Mouse (Mus musculus): ENCODE results near the gene Jazf1. TPM values are rescaled to one million over a fixed set of nuclear protein-coding genes. Genes with fewer than 3 reads are reported as not detected.

The Jazf1 gene
- polyA plus RNA-seq, 1 experiment from 2014 or later = 9.3 TPM

- no peaks in the 10 kb centered on the region for H3K9me3 ChIP-seq (ENCODE audit: control insufficient read depth, low read depth, low read length)
- WGBS = 51% methylated on average over 9 of the region's 9 CpGs
- H3K27me3 ChIP-seq (ENCODE audit: control insufficient read depth, insufficient read depth, low read length) = no peaks in the 10 kb centered on the region
- no peak overlapping the region for H3K27ac ChIP-seq (ENCODE audit: low read length)
- no peak overlapping the region for H3K4me3 ChIP-seq (ENCODE audit: low read depth, low read length)
- H3K4me1 ChIP-seq (ENCODE audit: control insufficient read depth, insufficient read depth, low read length) = no peaks in the 10 kb centered on the region
- no peaks in the 10 kb centered on the region for H3K36me3 ChIP-seq (ENCODE audit: control insufficient read depth, insufficient read depth, low read length)
- H3K4me2 ChIP-seq (replicated peaks; ENCODE audit: low read depth, low read length) = no peak overlapping the region
- no peak overlapping the region for H3K9ac ChIP-seq (replicated peaks; ENCODE audit: low read depth, low read length)
- ATAC-seq (ENCODE audit: insufficient number of reproducible peaks, insufficient read depth, low FRiP score, low read depth) = no peak
Measured at GRCm38 (mm10) chr6:52802181-52802580, 266.2 kb downstream of the Jazf1 start.

GRCm38 (mm10) chr6:52797252-52797800 is 271.1 kb downstream of the Jazf1 start:
- 59% methylated on average over 6 of the region's 6 CpGs for whole genome bisulfite sequencing
- Histone ChIP-seq H3K4me1 (ENCODE audit: control insufficient read depth, insufficient read depth, low read length) (peaks cover 21% of the 10 kb centered on the region), H3K9me3 (ENCODE audit: control insufficient read depth, low read depth, low read length) (no peaks in the 10 kb centered on the region), H3K36me3 (ENCODE audit: control insufficient read depth, insufficient read depth, low read length) (no peaks in the 10 kb centered on the region), H3K4me2 (replicated peaks; ENCODE audit: low read depth, low read length) (no peak overlapping the region), H3K27me3 (ENCODE audit: control insufficient read depth, insufficient read depth, low read length) (no peaks in the 10 kb centered on the region), H3K9ac (replicated peaks; ENCODE audit: low read depth, low read length) (no peak overlapping the region), H3K27ac (ENCODE audit: low read length) (no peak overlapping the region), H3K4me3 (ENCODE audit: low read depth, low read length) (no peak overlapping the region)
- no peak for ATAC-seq (ENCODE audit: insufficient number of reproducible peaks, insufficient read depth, low FRiP score, low read depth)

- no peaks in the 10 kb centered on the region for H3K36me3 ChIP-seq (ENCODE audit: control insufficient read depth, insufficient read depth, low read length)
- H3K4me2 ChIP-seq (replicated peaks; ENCODE audit: low read depth, low read length) = no peak overlapping the region
- no peaks in the 10 kb centered on the region for H3K27me3 ChIP-seq (ENCODE audit: control insufficient read depth, insufficient read depth, low read length)
- H3K9ac ChIP-seq (replicated peaks; ENCODE audit: low read depth, low read length) = no peak overlapping the region
- H3K9me3 ChIP-seq (ENCODE audit: control insufficient read depth, low read depth, low read length) = no peaks in the 10 kb centered on the region
- H3K4me3 ChIP-seq (ENCODE audit: low read depth, low read length) = no peak overlapping the region
- H3K27ac ChIP-seq (ENCODE audit: low read length) = no peak overlapping the region
- no peak for ATAC-seq (ENCODE audit: insufficient number of reproducible peaks, insufficient read depth, low FRiP score, low read depth)
- peaks cover 21% of the 10 kb centered on the region for H3K4me1 ChIP-seq (ENCODE audit: control insufficient read depth, insufficient read depth, low read length)
- 63% methylated on average over 1 of the region's 1 CpGs for WGBS
Measured at GRCm38 (mm10) chr6:52796691-52797090, 271.7 kb downstream of the Jazf1 start.

GRCm38 (mm10) chr6:52796035-52796598 is 272.3 kb downstream of the Jazf1 start:
- H3K4me2 ChIP-seq (replicated peaks; ENCODE audit: low read depth, low read length) = no peak overlapping the region
- ATAC-seq (ENCODE audit: insufficient number of reproducible peaks, insufficient read depth, low FRiP score, low read depth) = no peak

GRCm38 (mm10) chr6:52795029-52795841 is 273.2 kb downstream of the Jazf1 start:
- Histone ChIP-seq H3K4me1 (ENCODE audit: control insufficient read depth, insufficient read depth, low read length) (peaks cover 21% of the 10 kb centered on the region), H3K4me3 (ENCODE audit: low read depth, low read length) (no peak overlapping the region), H3K36me3 (ENCODE audit: control insufficient read depth, insufficient read depth, low read length) (no peaks in the 10 kb centered on the region), H3K9me3 (ENCODE audit: control insufficient read depth, low read depth, low read length) (no peaks in the 10 kb centered on the region), H3K27me3 (ENCODE audit: control insufficient read depth, insufficient read depth, low read length) (no peaks in the 10 kb centered on the region), H3K27ac (ENCODE audit: low read length) (peak overlapping the region; percentile 34; the same call in 1 of the 2 replicates), H3K9ac (replicated peaks; ENCODE audit: low read depth, low read length) (no peak overlapping the region), H3K4me2 (replicated peaks; ENCODE audit: low read depth, low read length) (0 out of 2 replicates have a peak overlapping the region, but pooled peaks have one; percentile 19)
- ATAC-seq (ENCODE audit: insufficient number of reproducible peaks, insufficient read depth, low FRiP score, low read depth) = no peak
- 29% methylated on average over 16 of the region's 16 CpGs for WGBS

More at GRCm38 (mm10) chr6:52796035-52796598, 272.3 kb downstream of the Jazf1 start:
- no peaks in the 10 kb centered on the region for H3K27me3 ChIP-seq (ENCODE audit: control insufficient read depth, insufficient read depth, low read length)
- no peaks in the 10 kb centered on the region for H3K36me3 ChIP-seq (ENCODE audit: control insufficient read depth, insufficient read depth, low read length)
- H3K9me3 ChIP-seq (ENCODE audit: control insufficient read depth, low read depth, low read length) = no peaks in the 10 kb centered on the region
- WGBS = 67% methylated on average over 9 of the region's 9 CpGs
- no peak overlapping the region for H3K4me3 ChIP-seq (ENCODE audit: low read depth, low read length)
- H3K4me1 ChIP-seq (ENCODE audit: control insufficient read depth, insufficient read depth, low read length) = peaks cover 21% of the 10 kb centered on the region
- no peak overlapping the region for H3K9ac ChIP-seq (replicated peaks; ENCODE audit: low read depth, low read length)
- peak overlapping the region; percentile 34; the same call in 1 of the 2 replicates for H3K27ac ChIP-seq (ENCODE audit: low read length)

GRCm38 (mm10) chr6:52792455-52792854 is 276.0 kb downstream of the Jazf1 start:
- no peak overlapping the region for H3K27ac ChIP-seq (ENCODE audit: low read length)
- H3K4me1 ChIP-seq (ENCODE audit: control insufficient read depth, insufficient read depth, low read length) = peaks cover 21% of the 10 kb centered on the region
- H3K4me2 ChIP-seq (replicated peaks; ENCODE audit: low read depth, low read length) = no peak overlapping the region
- 70% methylated on average over 3 of the region's 3 CpGs for WGBS
- no peaks in the 10 kb centered on the region for H3K9me3 ChIP-seq (ENCODE audit: control insufficient read depth, low read depth, low read length)
- no peak for ATAC-seq (ENCODE audit: insufficient number of reproducible peaks, insufficient read depth, low FRiP score, low read depth)
- no peak overlapping the region for H3K9ac ChIP-seq (replicated peaks; ENCODE audit: low read depth, low read length)
- no peaks in the 10 kb centered on the region for H3K36me3 ChIP-seq (ENCODE audit: control insufficient read depth, insufficient read depth, low read length)
- no peak overlapping the region for H3K4me3 ChIP-seq (ENCODE audit: low read depth, low read length)
- H3K27me3 ChIP-seq (ENCODE audit: control insufficient read depth, insufficient read depth, low read length) = no peaks in the 10 kb centered on the region

GRCm38 (mm10) chr6:52790781-52791180 is 277.6 kb downstream of the Jazf1 start:
- H3K4me1 ChIP-seq (ENCODE audit: control insufficient read depth, insufficient read depth, low read length) = peaks cover 14% of the 10 kb centered on the region; the same call in 1 of the 2 replicates
- H3K27me3 ChIP-seq (ENCODE audit: control insufficient read depth, insufficient read depth, low read length) = no peaks in the 10 kb centered on the region
- H3K9ac ChIP-seq (replicated peaks; ENCODE audit: low read depth, low read length) = no peak overlapping the region
- H3K27ac ChIP-seq (ENCODE audit: low read length) = no peak overlapping the region
- no peak for ATAC-seq (ENCODE audit: insufficient number of reproducible peaks, insufficient read depth, low FRiP score, low read depth)
- WGBS = 86% methylated on average over 4 of the region's 4 CpGs
- H3K36me3 ChIP-seq (ENCODE audit: control insufficient read depth, insufficient read depth, low read length) = no peaks in the 10 kb centered on the region
- H3K4me3 ChIP-seq (ENCODE audit: low read depth, low read length) = no peak overlapping the region
- H3K4me2 ChIP-seq (replicated peaks; ENCODE audit: low read depth, low read length) = no peak overlapping the region
- H3K9me3 ChIP-seq (ENCODE audit: control insufficient read depth, low read depth, low read length) = no peaks in the 10 kb centered on the region

GRCm38 (mm10) chr6:52790316-52790715 is 278.1 kb downstream of the Jazf1 start:
- Histone ChIP-seq H3K4me3 (ENCODE audit: low read depth, low read length) (no peak overlapping the region), H3K4me2 (replicated peaks; ENCODE audit: low read depth, low read length) (no peak overlapping the region), H3K9me3 (ENCODE audit: control insufficient read depth, low read depth, low read length) (no peaks in the 10 kb centered on the region), H3K27ac (ENCODE audit: low read length) (no peak overlapping the region), H3K4me1 (ENCODE audit: control insufficient read depth, insufficient read depth, low read length) (peaks cover 13% of the 10 kb centered on the region; the same call in 1 of the 2 replicates), H3K9ac (replicated peaks; ENCODE audit: low read depth, low read length) (no peak overlapping the region), H3K27me3 (ENCODE audit: control insufficient read depth, insufficient read depth, low read length) (no peaks in the 10 kb centered on the region), H3K36me3 (ENCODE audit: control insufficient read depth, insufficient read depth, low read length) (no peaks in the 10 kb centered on the region)
- WGBS = 58% methylated on average over 10 of the region's 10 CpGs
- no peak for ATAC-seq (ENCODE audit: insufficient number of reproducible peaks, insufficient read depth, low FRiP score, low read depth)
